Mouse (Mus musculus) heart, postnatal 0 days (tissue): ENCODE results near the gene Runx3. TPM values are rescaled to one million over a fixed set of nuclear protein-coding genes. Genes with fewer than 3 reads are reported as not detected.

Experiments
- ATAC-seq: fragments of 200-750 bp; cut with Nextera tagmentation; 2 replicates; pipeline ENCODE4 v1.8.0; 2017; ENCODE audit warnings: low read depth, moderate number of reproducible peaks, moderate library complexity; ENCODE audit not compliant: insufficient read depth
- DNase-seq: peaks from one replicate; pipeline ENCODE4 v3.0.0-alpha.2; 2016; ENCODE audit warnings: low spot score
- H3K27ac ChIP-seq: fragments of 300-500 bp; sonication (generic); 2 replicates; pipeline ENCODE4 v1.5.1; 2014; ENCODE audit warnings: low read depth, mild to moderate bottlenecking
- H3K27me3 ChIP-seq: fragments of 300-500 bp; sonication (generic); 2 replicates; pipeline ENCODE4 v1.6.1; 2014; ENCODE audit warnings: low read length, mixed read lengths; ENCODE audit not compliant: control insufficient read depth, insufficient read depth
- H3K36me3 ChIP-seq: fragments of 300-500 bp; sonication (generic); replicated peaks from 2 replicates; pipeline ENCODE4 v1.6.1; 2014; ENCODE audit warnings: low read length, mixed read lengths; ENCODE audit not compliant: control insufficient read depth, insufficient read depth
- H3K4me1 ChIP-seq: fragments of 300-500 bp; sonication (generic); 2 replicates; pipeline ENCODE4 v1.6.1; 2014; ENCODE audit warnings: antibody characterized with exemption; ENCODE audit not compliant: control insufficient read depth, insufficient read depth
- H3K4me2 ChIP-seq: fragments of 300-500 bp; sonication (generic); 2 replicates; pipeline ENCODE4 v1.6.1; 2014; ENCODE audit warnings: low read depth, mild to moderate bottlenecking, low read length, moderate library complexity
- H3K4me3 ChIP-seq: fragments of 300-500 bp; sonication (generic); 2 replicates; pipeline ENCODE4 v1.5.1; 2014; ENCODE audit warnings: low read depth, low read length
- H3K9ac ChIP-seq: fragments of 300-500 bp; sonication (generic); replicated peaks from 2 replicates; pipeline ENCODE4 v1.6.1; 2014; ENCODE audit warnings: low read depth, low read length, mixed read lengths
- H3K9me3 ChIP-seq: fragments of 300-500 bp; sonication (generic); replicated peaks from 2 replicates; pipeline ENCODE4 v1.6.1; 2016; ENCODE audit warnings: low read length; ENCODE audit not compliant: control insufficient read depth
- CTCF ChIP-seq: IDR thresholded peaks from 2 replicates; pipeline ENCODE4 v1.5.1; 2016; ENCODE audit warnings: antibody characterized with exemption, control low read depth, low read depth
- EP300 ChIP-seq: IDR thresholded peaks from 2 replicates; pipeline ENCODE4 v1.6.1; 2016; ENCODE audit warnings: antibody characterized with exemption, low read depth
- WGBS: fragments of 180-500 bp; shearing (Covaris S2); extraction: QIAGEN DNeasy Blood & Tissue Kit; methylation state at CpG from one replicate; pipeline ENCODE4 v1.1.7; 2014; 5-methylcytosine and 5-hydroxymethylcytosine counted together
- polyA plus RNA-seq: library from polyadenylated mRNA; unstranded; fragments of >200 nt; fragmentation: Nextera tagmentation; extraction: Ambion mirVana; gene quantifications from 2 replicates; pipeline ENCODE4 v1.2.1, GENCODE M21; 2015
- total RNA-seq: library from RNA; depleted of rRNA; stranded (reverse); fragments of >200 nt; gene quantifications from 2 replicates; pipeline ENCODE4 v1.2.3, GENCODE M21; 2014; ENCODE audit warnings: low replicate concordance

Gene Runx3
- total and polyA plus RNA-seq, 2 experiments from 2014 or later: 0.07 to 0.11 TPM

GRCm38 (mm10) chr4:135090613-135091012 is 29.8 kb upstream of the Runx3 start:
- Histone ChIP-seq H3K9ac (no peak overlapping the region), H3K4me1 (no peaks in the 10 kb centered on the region), H3K9me3 (no peaks in the 10 kb centered on the region), H3K4me3 (no peak overlapping the region), H3K27me3 (peaks cover 6% of the 10 kb centered on the region; the same call in 1 of the 2 replicates), H3K4me2 (no peak overlapping the region), H3K27ac (no peak overlapping the region), H3K36me3 (no peaks in the 10 kb centered on the region)
- ATAC-seq: no peak
- WGBS: 79% methylated on average over 13 of the region's 13 CpGs
- DNase-seq: no peak
- TF ChIP-seq EP300: no peak
- no peak for TF ChIP-seq CTCF

GRCm38 (mm10) chr4:135092871-135093270 is 27.6 kb upstream of the Runx3 start:
- no peaks in the 10 kb centered on the region for H3K4me1 ChIP-seq
- peaks cover 6% of the 10 kb centered on the region; the same call in 1 of the 2 replicates for H3K27me3 ChIP-seq
- H3K9me3 ChIP-seq: no peaks in the 10 kb centered on the region
- DNase-seq (no peak), ATAC-seq (no peak)
- H3K27ac ChIP-seq: no peak overlapping the region
- no peak overlapping the region for H3K9ac ChIP-seq
- H3K4me3 ChIP-seq: no peak overlapping the region
- H3K36me3 ChIP-seq: no peaks in the 10 kb centered on the region
- WGBS: 31% methylated on average over 3 of the region's 3 CpGs
- TF ChIP-seq CTCF (no peak), EP300 (no peak)
- H3K4me2 ChIP-seq: no peak overlapping the region

- Histone ChIP-seq H3K27me3 (no peaks in the 10 kb centered on the region; the same call in 1 of the 2 replicates), H3K9ac (no peak overlapping the region), H3K4me3 (no peak overlapping the region), H3K4me2 (no peak overlapping the region), H3K4me1 (no peaks in the 10 kb centered on the region), H3K9me3 (no peaks in the 10 kb centered on the region), H3K27ac (no peak overlapping the region), H3K36me3 (no peaks in the 10 kb centered on the region)
- ATAC-seq (no peak), DNase-seq (no peak)
- TF ChIP-seq EP300 (no peak), CTCF (no peak)
- 75% methylated on average over 8 of the region's 8 CpGs for WGBS
Measured at GRCm38 (mm10) chr4:135095693-135096092, 24.8 kb upstream of the Runx3 start.

- no peak for DNase-seq
- H3K27me3 ChIP-seq: peaks cover 11% of the 10 kb centered on the region; the same call in 1 of the 2 replicates
- H3K27ac ChIP-seq: no peak overlapping the region
- TF ChIP-seq EP300: no peak
- no peak overlapping the region for H3K4me2 ChIP-seq
- H3K4me1 ChIP-seq: no peaks in the 10 kb centered on the region
- no peak overlapping the region for H3K4me3 ChIP-seq
- ATAC-seq: no peak
- 84% methylated on average over 17 of the region's 17 CpGs for WGBS
- H3K36me3 ChIP-seq: no peaks in the 10 kb centered on the region
- no peak overlapping the region for H3K9ac ChIP-seq
- no peaks in the 10 kb centered on the region for H3K9me3 ChIP-seq
Measured at GRCm38 (mm10) chr4:135097910-135098891, 22.3 kb upstream of the Runx3 start.

- Histone ChIP-seq H3K27ac (no peak overlapping the region), H3K27me3 (peaks cover 25% of the 10 kb centered on the region; the same call in 1 of the 2 replicates), H3K4me2 (no peak overlapping the region), H3K4me1 (no peaks in the 10 kb centered on the region), H3K9me3 (no peaks in the 10 kb centered on the region), H3K36me3 (no peaks in the 10 kb centered on the region), H3K4me3 (no peak overlapping the region), H3K9ac (no peak overlapping the region)
- no peak for TF ChIP-seq EP300
- no peak for TF ChIP-seq CTCF
- WGBS: 47% methylated on average over 13 of the region's 13 CpGs
- ATAC-seq (no peak), DNase-seq (no peak)
Measured at GRCm38 (mm10) chr4:135102019-135102740, 18.3 kb upstream of the Runx3 start.
